Mouse (Mus musculus) stomach, embryonic 15.5 days (tissue): ENCODE results near the gene Vps37b. TPM values are rescaled to one million over a fixed set of nuclear protein-coding genes. Genes with fewer than 3 reads are reported as not detected.

Experiments
- ATAC-seq: fragments of 200-750 bp; cut with Nextera tagmentation; 2 replicates; pipeline ENCODE4 v1.8.0; 2017; ENCODE audit warnings: low read depth, moderate number of reproducible peaks, moderate TSS enrichment; ENCODE audit not compliant: insufficient read depth, low FRiP score
- H3K27ac ChIP-seq: fragments of 300-500 bp; sonication (generic); 2 replicates; pipeline ENCODE4 v1.5.1; 2015; ENCODE audit warnings: mild to moderate bottlenecking, inconsistent platforms
- H3K27me3 ChIP-seq: fragments of 300-500 bp; sonication (generic); replicated peaks from 2 replicates; pipeline ENCODE4 v1.6.1; 2015; ENCODE audit warnings: inconsistent platforms
- H3K36me3 ChIP-seq: fragments of 300-500 bp; sonication (generic); 2 replicates; pipeline ENCODE4 v1.6.1; 2015; ENCODE audit warnings: inconsistent platforms
- H3K4me1 ChIP-seq: fragments of 300-500 bp; sonication (generic); 2 replicates; pipeline ENCODE4 v1.6.1; 2015; ENCODE audit warnings: inconsistent platforms
- H3K4me2 ChIP-seq: fragments of 300-500 bp; sonication (generic); 2 replicates; pipeline ENCODE4 v1.6.1; 2015; ENCODE audit warnings: mild to moderate bottlenecking, inconsistent platforms
- H3K4me3 ChIP-seq: fragments of 300-500 bp; sonication (generic); replicated peaks from 2 replicates; pipeline ENCODE4 v1.5.1; 2015; ENCODE audit warnings: inconsistent platforms
- H3K9ac ChIP-seq: fragments of 300-500 bp; sonication (generic); 2 replicates; pipeline ENCODE4 v1.6.1; 2015; ENCODE audit warnings: inconsistent platforms
- H3K9me3 ChIP-seq: fragments of 300-500 bp; sonication (generic); 2 replicates; pipeline ENCODE4 v1.6.1; 2016; ENCODE audit warnings: inconsistent platforms
- WGBS: fragments of 180-500 bp; shearing (Covaris S2); methylation state at CpG from one replicate; pipeline ENCODE4 v1.1.7; 2015; 5-methylcytosine and 5-hydroxymethylcytosine counted together
- polyA plus RNA-seq: library from polyadenylated mRNA; unstranded; fragments of >200 nt; fragmentation: Nextera tagmentation; extraction: Ambion mirVana; gene quantifications from 2 replicates; pipeline ENCODE4 v1.2.1, GENCODE M21; 2015

Gene Vps37b
- polyA plus RNA-seq, 1 experiment from 2014 or later = 36.2 TPM

DNA sequence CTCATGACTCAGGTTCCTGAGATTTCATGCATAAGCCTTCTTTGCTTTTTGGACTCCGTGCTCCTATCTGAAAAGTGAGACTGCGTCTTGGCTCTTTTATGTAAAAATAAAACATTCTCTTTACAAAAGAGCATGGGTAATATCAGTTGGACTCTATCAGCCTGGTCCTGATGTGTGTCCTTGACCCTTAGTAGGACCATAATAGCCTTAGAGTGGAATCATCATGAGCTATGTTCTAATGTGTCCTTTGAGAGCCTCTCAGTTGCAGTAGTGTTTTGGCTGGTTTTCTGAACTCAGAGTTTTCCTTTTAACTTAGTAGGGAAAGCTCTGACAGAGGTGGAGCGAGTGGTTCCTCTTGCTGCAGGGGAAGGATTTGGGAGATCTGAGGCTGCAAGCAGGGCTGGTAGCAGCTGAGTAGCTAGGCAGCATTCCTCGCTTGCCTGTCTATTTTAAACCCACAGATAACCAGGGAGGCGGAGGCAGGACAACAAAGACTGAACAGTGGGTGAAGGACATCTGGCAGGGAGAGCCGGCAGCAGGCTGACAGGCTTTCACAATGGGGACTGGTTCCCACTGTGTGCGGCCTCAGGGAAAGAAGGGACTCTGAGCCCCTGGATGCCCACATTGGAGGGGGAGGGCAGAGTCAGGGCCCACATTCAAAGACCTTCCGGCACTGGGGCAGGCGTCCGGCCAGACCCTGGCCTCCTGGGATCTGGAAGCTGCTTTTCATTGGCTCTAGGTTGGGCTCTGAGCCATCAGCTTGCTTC lies 11.3 kb upstream of the Vps37b start:
- H3K9ac ChIP-seq = no peak overlapping the region
- no peaks in the 10 kb centered on the region for H3K36me3 ChIP-seq
- WGBS = 50% methylated on average over 10 of the region's 10 CpGs
- H3K4me3 ChIP-seq = no peak overlapping the region
- H3K9me3 ChIP-seq = no peaks in the 10 kb centered on the region
- no peaks in the 10 kb centered on the region for H3K27me3 ChIP-seq
- H3K4me1 ChIP-seq = peaks cover 7% of the 10 kb centered on the region; the same call in 1 of the 2 replicates
- peak; percentile 62; the same call in 1 of the 2 replicates for ATAC-seq
- H3K4me2 ChIP-seq = no peak overlapping the region
- H3K27ac ChIP-seq = peak overlapping the region; percentile 84

DNA sequence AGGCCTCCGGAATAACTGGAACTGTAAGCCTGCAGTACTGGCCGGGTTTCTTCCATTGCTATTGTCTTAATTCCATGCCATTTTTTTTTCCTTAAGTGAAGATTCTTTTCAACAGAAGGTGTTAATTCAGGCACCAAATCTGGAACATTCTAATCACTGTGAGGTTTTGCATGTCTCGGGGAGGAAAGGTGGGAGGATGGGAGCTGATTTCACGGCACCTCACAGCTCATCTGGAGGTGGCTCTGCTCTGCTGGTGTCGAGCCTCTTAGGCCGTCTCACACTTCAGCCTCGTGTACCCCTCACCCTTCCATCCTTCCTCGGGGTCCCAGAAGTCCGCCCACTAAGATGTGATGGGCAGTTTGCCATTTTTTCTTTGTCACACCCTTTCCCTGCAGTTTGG lies 9.0 kb upstream of the Vps37b start:
- ATAC-seq = no peak
- no peaks in the 10 kb centered on the region for H3K9me3 ChIP-seq
- no peaks in the 10 kb centered on the region for H3K27me3 ChIP-seq
- WGBS = 66% methylated on average over 9 of the region's 9 CpGs
- no peaks in the 10 kb centered on the region for H3K36me3 ChIP-seq
- H3K4me2 ChIP-seq = no peak overlapping the region
- no peak overlapping the region for H3K4me3 ChIP-seq
- H3K4me1 ChIP-seq = 0 out of 2 replicates have a peak, but pooled peaks cover 3% of the 10 kb centered on the region
- H3K27ac ChIP-seq = no peak overlapping the region
- H3K9ac ChIP-seq = no peak overlapping the region

GRCm38 (mm10) chr5:124039602-124040001 lies 7.5 kb upstream of the Vps37b start:
- no peak overlapping the region for H3K27ac ChIP-seq
- H3K9me3 ChIP-seq = no peaks in the 10 kb centered on the region
- no peak overlapping the region for H3K9ac ChIP-seq
- no peak overlapping the region for H3K4me2 ChIP-seq
- no peaks in the 10 kb centered on the region for H3K36me3 ChIP-seq
- H3K27me3 ChIP-seq = no peaks in the 10 kb centered on the region
- H3K4me1 ChIP-seq = 0 out of 2 replicates have a peak, but pooled peaks cover 3% of the 10 kb centered on the region
- 83% methylated on average over 6 of the region's 6 CpGs for WGBS
- ATAC-seq = no peak
- H3K4me3 ChIP-seq = no peak overlapping the region

DNA sequence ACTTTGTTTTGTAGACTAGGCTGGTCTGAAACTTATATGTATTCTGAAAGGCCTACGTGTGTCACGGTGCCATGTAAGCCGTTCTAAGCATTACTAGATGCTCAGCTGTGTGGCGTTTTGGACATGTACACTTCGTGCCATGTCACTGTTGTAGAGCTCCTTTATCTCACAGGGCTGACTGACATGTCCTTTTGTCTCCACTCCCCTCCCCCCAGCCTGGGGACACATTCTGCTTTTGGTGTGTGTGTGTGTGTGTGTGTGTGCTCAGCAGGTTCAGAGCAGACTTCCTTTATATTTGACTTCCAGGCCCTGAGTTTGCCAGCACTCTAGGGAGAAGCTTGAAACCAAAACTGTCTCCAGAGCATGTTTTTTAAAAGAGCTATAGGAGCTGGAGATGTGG lies 4.8 kb upstream of the Vps37b start:
- H3K27ac ChIP-seq = no peak overlapping the region
- H3K9me3 ChIP-seq = no peaks in the 10 kb centered on the region
- no peak overlapping the region for H3K4me2 ChIP-seq
- H3K4me3 ChIP-seq = no peak overlapping the region
- no peaks in the 10 kb centered on the region for H3K36me3 ChIP-seq
- 0 out of 2 replicates have a peak, but pooled peaks cover 3% of the 10 kb centered on the region for H3K4me1 ChIP-seq
- no peaks in the 10 kb centered on the region for H3K27me3 ChIP-seq
- H3K9ac ChIP-seq = no peak overlapping the region
- 56% methylated on average over 5 of the region's 5 CpGs for WGBS
- no peak for ATAC-seq

GRCm38 (mm10) chr5:124036341-124036740 lies 4.3 kb upstream of the Vps37b start:
- WGBS = 27% methylated on average over 6 of the region's 6 CpGs

GRCm38 (mm10) chr5:124035806-124036205 lies 3.7 kb upstream of the Vps37b start:
- H3K4me3 ChIP-seq = no peak overlapping the region
- H3K36me3 ChIP-seq = no peaks in the 10 kb centered on the region
- no peaks in the 10 kb centered on the region for H3K27me3 ChIP-seq
- no peak overlapping the region for H3K4me2 ChIP-seq
- 76% methylated on average over 7 of the region's 8 CpGs for WGBS
- no peak overlapping the region for H3K27ac ChIP-seq
- H3K9ac ChIP-seq = no peak overlapping the region
- no peaks in the 10 kb centered on the region for H3K9me3 ChIP-seq
- no peak for ATAC-seq
- 0 out of 2 replicates have a peak, but pooled peaks cover 7% of the 10 kb centered on the region for H3K4me1 ChIP-seq

More at GRCm38 (mm10) chr5:124036341-124036740, 4.3 kb upstream of the Vps37b start:
- H3K9me3 ChIP-seq = no peaks in the 10 kb centered on the region
- H3K9ac ChIP-seq = no peak overlapping the region
- H3K27me3 ChIP-seq = no peaks in the 10 kb centered on the region
- no peaks in the 10 kb centered on the region for H3K36me3 ChIP-seq
- H3K4me3 ChIP-seq = no peak overlapping the region
- no peak overlapping the region for H3K27ac ChIP-seq
- H3K4me2 ChIP-seq = no peak overlapping the region
- ATAC-seq = no peak
- 0 out of 2 replicates have a peak, but pooled peaks cover 3% of the 10 kb centered on the region for H3K4me1 ChIP-seq

- Histone ChIP-seq H3K9me3 (no peaks in the 10 kb centered on the region), H3K4me3 (no peak overlapping the region), H3K4me2 (no peak overlapping the region), H3K27ac (no peak overlapping the region), H3K27me3 (no peaks in the 10 kb centered on the region), H3K9ac (no peak overlapping the region), H3K36me3 (no peaks in the 10 kb centered on the region), H3K4me1 (peaks cover 10% of the 10 kb centered on the region; the same call in 1 of the 2 replicates)
- ATAC-seq = no peak
- WGBS = 75% methylated on average over 9 of the region's 9 CpGs
Observed at GRCm38 (mm10) chr5:124035406-124035805, 3.3 kb upstream of the Vps37b start.

DNA sequence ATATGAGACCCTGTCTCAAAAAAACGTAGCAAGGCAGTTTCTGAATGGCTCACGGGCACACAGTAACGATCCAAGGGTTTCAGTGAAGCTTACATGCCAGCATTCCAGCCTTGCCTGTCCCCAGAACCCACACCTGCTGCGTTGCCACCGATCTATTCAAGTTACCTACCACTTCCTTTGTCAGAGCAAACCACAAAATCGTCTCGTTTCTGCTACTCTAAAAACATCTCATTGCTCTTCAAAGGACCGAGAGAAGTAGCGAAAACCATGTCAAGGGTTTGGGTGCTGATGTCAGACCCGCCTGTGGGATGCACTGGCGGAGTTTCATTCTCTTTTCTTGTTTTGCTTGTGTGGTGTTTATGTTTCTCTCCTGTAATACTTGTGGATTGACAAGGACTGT lies 2.4 kb upstream of the Vps37b start:
- 72% methylated on average over 11 of the region's 11 CpGs for WGBS
- H3K4me2 ChIP-seq = no peak overlapping the region
- peaks cover 19% of the 10 kb centered on the region for H3K4me1 ChIP-seq
- H3K36me3 ChIP-seq = no peaks in the 10 kb centered on the region
- no peak overlapping the region for H3K4me3 ChIP-seq
- no peak overlapping the region for H3K9ac ChIP-seq
- no peaks in the 10 kb centered on the region for H3K27me3 ChIP-seq
- no peaks in the 10 kb centered on the region for H3K9me3 ChIP-seq
- ATAC-seq = no peak
- no peak overlapping the region for H3K27ac ChIP-seq

GRCm38 (mm10) chr5:124031068-124031955 lies 758 bp downstream of the Vps37b start:
- peak; percentile 55; the same call in 1 of the 2 replicates for ATAC-seq
- H3K27me3 ChIP-seq = no peaks in the 10 kb centered on the region
- no peaks in the 10 kb centered on the region for H3K9me3 ChIP-seq
- H3K4me1 ChIP-seq = peaks cover 37% of the 10 kb centered on the region
- WGBS = 0% methylated on average over 26 of the region's 26 CpGs
- H3K9ac ChIP-seq = peak overlapping the region; percentile 89
- peak overlapping the region; percentile 91 for H3K4me3 ChIP-seq
- peak overlapping the region; percentile 66 for H3K4me2 ChIP-seq
- no peaks in the 10 kb centered on the region for H3K36me3 ChIP-seq
- H3K27ac ChIP-seq = peak overlapping the region; percentile 94

- H3K4me3 ChIP-seq = peak overlapping the region; percentile 91
- peak overlapping the region; percentile 94 for H3K27ac ChIP-seq
- peak overlapping the region; percentile 66 for H3K4me2 ChIP-seq
- H3K9me3 ChIP-seq = no peaks in the 10 kb centered on the region
- 40% methylated on average over 12 of the region's 12 CpGs for WGBS
- no peaks in the 10 kb centered on the region for H3K27me3 ChIP-seq
- peak overlapping the region; percentile 89; the same call in 1 of the 2 replicates for H3K9ac ChIP-seq
- H3K36me3 ChIP-seq = no peaks in the 10 kb centered on the region
- H3K4me1 ChIP-seq = peaks cover 45% of the 10 kb centered on the region
- ATAC-seq = no peak
Observed at GRCm38 (mm10) chr5:124030386-124031067, 1.5 kb downstream of the Vps37b start.

DNA sequence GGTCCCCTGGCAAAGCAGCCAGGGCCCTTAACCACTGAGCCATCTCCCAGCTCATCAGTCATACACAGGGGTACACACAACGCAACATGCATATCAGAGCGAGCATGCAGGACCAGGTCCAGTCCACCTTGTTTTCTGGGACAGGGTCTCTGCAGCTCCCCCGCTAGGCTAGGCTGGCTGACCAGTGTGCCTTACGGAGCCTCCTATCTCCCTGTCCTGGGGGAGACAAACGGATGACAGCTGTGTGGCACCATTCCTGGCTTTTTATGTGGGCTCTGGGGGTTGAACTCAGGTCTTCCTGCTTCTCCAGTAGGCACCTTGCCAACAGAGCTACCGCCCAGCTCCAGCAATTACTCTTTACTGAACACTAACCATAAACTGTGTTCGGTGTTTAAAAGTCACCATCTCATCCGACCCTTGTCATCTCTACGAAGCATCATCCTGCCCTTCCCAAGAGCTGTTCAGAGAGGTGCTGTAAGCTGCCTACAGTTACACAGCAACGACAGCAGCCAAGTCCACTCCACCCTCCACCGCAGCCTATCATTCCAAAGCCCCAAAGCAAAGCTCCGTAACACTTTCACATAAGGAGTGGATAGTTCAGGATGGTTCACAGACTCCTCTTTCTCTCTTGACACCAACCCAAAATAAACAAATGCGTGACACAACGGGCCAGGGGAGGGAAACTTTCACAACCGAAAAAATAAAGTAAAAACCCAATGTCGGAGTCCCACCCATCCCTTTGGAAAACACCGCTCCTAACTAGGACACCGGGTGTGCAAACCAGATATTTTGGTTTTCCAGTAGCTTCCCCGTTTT lies 2.6 kb downstream of the Vps37b start:
- ATAC-seq = no peak
- Histone ChIP-seq H3K9me3 (no peaks in the 10 kb centered on the region), H3K4me2 (peak overlapping the region; percentile 66; the same call in 1 of the 2 replicates), H3K4me1 (peaks cover 52% of the 10 kb centered on the region), H3K4me3 (no peak overlapping the region), H3K36me3 (no peaks in the 10 kb centered on the region), H3K27me3 (no peaks in the 10 kb centered on the region), H3K27ac (no peak overlapping the region), H3K9ac (no peak overlapping the region)
- WGBS = 74% methylated on average over 19 of the region's 19 CpGs
